Mouse (Mus musculus): ENCODE data around the gene Pdgfra. TPM values are rescaled to one million over a fixed set of nuclear protein-coding genes. Genes with fewer than 3 reads are reported as not detected.

Gene Pdgfra
- polyA plus RNA-seq, 1 experiment = 2.1 TPM

DNA sequence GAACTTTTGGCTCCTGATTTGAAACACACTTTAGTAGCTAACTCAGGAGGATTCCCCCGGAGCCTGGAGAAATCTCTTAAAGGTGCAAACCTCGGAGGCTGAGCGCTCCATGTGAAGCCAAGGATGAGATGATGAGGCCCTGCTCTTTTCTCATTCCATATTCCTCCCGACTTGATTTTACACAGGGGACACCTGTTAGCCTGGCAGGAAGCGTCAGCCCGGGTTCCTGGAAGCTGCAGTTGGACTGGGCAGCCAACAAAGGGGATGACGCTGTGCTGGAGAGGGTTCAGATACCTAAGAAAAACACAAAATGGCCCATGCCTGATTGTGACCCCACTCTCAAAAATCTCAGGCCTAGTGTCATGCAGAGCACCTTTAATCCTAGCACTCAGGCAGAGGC is 17.4 kb upstream of the Pdgfra start:
- Histone ChIP-seq H3K36me3 (ENCODE audit: control insufficient read depth, insufficient read depth, low read length, poor library complexity, severe bottlenecking) (no peaks in the 10 kb centered on the region), H3K4me3 (ENCODE audit: low read depth, low read length) (no peak overlapping the region), H3K27ac (ENCODE audit: insufficient read depth, low read length) (no peak overlapping the region), H3K9me3 (replicated peaks; ENCODE audit: control insufficient read depth, insufficient read depth, low read length, poor library complexity, severe bottlenecking) (no peaks in the 10 kb centered on the region), H3K4me1 (ENCODE audit: control insufficient read depth, insufficient read depth, low read length) (no peaks in the 10 kb centered on the region), H3K27me3 (ENCODE audit: control insufficient read depth, insufficient read depth, low read length, poor library complexity, severe bottlenecking) (no peaks in the 10 kb centered on the region), H3K9ac (ENCODE audit: low read depth, poor library complexity, severe bottlenecking) (no peak overlapping the region)
- TF ChIP-seq EP300 (IDR thresholded peaks at IDR 0.05; ENCODE audit: insufficient read depth, low read depth, low read length) (no peak), CTCF (IDR thresholded peaks at IDR 0.05; ENCODE audit: low read depth, low read length) (no peak), POLR2A (IDR thresholded peaks at IDR 0.05; ENCODE audit: insufficient read depth, low read length) (no peak)

DNA sequence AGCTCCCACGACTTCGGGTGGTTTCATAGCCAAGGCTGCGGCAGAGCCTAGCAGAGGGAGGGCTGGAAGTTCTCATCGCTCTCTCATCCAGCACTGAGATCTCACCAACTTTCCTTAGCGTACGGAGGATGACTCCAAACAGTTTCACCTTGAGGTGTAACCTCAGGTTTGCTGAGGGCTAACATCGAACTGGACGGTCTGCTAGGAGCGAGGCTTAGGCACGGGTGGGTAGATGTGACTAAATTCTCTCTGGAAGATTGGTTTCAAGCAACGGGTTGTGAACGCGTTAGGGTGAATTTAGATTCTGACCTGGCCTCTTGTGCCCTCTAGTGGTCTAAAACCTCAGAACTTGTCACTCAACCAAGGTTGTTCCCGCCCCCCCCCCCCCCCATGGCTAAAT is 9.0 kb upstream of the Pdgfra start:
- TF ChIP-seq CTCF (IDR thresholded peaks at IDR 0.05; ENCODE audit: low read depth, low read length) = peak; percentile 28
- TF ChIP-seq EP300 (IDR thresholded peaks at IDR 0.05; ENCODE audit: insufficient read depth, low read depth, low read length) = no peak
- no peak for TF ChIP-seq POLR2A (IDR thresholded peaks at IDR 0.05; ENCODE audit: insufficient read depth, low read length)
- Histone ChIP-seq H3K4me1 (ENCODE audit: control insufficient read depth, insufficient read depth, low read length) (no peaks in the 10 kb centered on the region), H3K4me3 (ENCODE audit: low read depth, low read length) (peak overlapping the region; percentile 49; the same call in 1 of the 2 replicates), H3K9me3 (replicated peaks; ENCODE audit: control insufficient read depth, insufficient read depth, low read length, poor library complexity, severe bottlenecking) (no peaks in the 10 kb centered on the region), H3K27me3 (ENCODE audit: control insufficient read depth, insufficient read depth, low read length, poor library complexity, severe bottlenecking) (peaks cover 7% of the 10 kb centered on the region; the same call in 1 of the 2 replicates), H3K9ac (ENCODE audit: low read depth, poor library complexity, severe bottlenecking) (no peak overlapping the region), H3K27ac (ENCODE audit: insufficient read depth, low read length) (no peak overlapping the region), H3K36me3 (ENCODE audit: control insufficient read depth, insufficient read depth, low read length, poor library complexity, severe bottlenecking) (no peaks in the 10 kb centered on the region)

DNA sequence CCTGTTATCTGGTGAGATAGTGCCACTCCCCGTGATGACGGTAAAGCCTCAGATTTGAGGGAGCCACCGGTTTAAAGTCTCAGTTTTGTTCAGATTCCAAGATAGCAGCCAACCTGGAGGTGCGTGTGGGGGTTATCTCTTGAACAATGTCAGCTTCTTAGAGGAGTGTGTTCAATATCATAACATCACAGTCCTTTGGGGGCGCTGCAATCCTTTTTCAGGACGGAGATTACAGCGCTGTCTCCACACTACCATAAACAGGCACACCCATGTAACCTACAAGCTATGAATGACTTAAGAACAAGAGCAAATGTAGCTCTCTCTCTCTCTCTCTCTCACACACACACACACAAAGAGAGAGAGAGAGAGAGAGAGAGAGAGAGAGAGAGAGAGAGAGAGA is 8.3 kb upstream of the Pdgfra start:
- H3K9ac ChIP-seq (ENCODE audit: low read depth, poor library complexity, severe bottlenecking) = no peak overlapping the region
- H3K36me3 ChIP-seq (ENCODE audit: control insufficient read depth, insufficient read depth, low read length, poor library complexity, severe bottlenecking) = no peaks in the 10 kb centered on the region
- no peaks in the 10 kb centered on the region for H3K4me1 ChIP-seq (ENCODE audit: control insufficient read depth, insufficient read depth, low read length)
- H3K9me3 ChIP-seq (replicated peaks; ENCODE audit: control insufficient read depth, insufficient read depth, low read length, poor library complexity, severe bottlenecking) = no peaks in the 10 kb centered on the region
- no peak overlapping the region for H3K27ac ChIP-seq (ENCODE audit: insufficient read depth, low read length)
- H3K27me3 ChIP-seq (ENCODE audit: control insufficient read depth, insufficient read depth, low read length, poor library complexity, severe bottlenecking) = peaks cover 13% of the 10 kb centered on the region
- no peak for TF ChIP-seq CTCF (IDR thresholded peaks at IDR 0.05; ENCODE audit: low read depth, low read length)
- no peak for TF ChIP-seq POLR2A (IDR thresholded peaks at IDR 0.05; ENCODE audit: insufficient read depth, low read length)
- TF ChIP-seq EP300 (IDR thresholded peaks at IDR 0.05; ENCODE audit: insufficient read depth, low read depth, low read length) = no peak
- no peak overlapping the region for H3K4me3 ChIP-seq (ENCODE audit: low read depth, low read length)

DNA sequence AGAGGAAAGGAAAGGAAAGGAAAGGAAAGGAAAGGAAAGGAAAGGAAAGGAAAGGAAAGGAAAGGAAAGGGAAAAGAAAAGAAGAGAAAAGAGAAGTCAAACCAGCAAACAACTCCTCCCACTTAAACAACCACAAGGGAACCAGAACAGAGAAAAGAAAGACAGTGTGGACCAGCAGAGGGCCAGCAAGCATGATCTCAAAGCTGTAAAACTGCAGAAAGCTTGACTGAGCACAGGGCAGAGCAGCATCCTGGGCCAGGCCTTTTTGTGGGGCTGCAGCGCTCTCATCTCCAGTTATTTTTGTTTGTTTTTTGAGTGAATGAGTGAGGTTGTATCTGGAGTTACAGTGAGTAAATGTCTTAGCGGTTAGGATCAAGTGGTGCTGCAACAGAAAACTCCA is 6.8 kb upstream of the Pdgfra start:
- Histone ChIP-seq H3K36me3 (ENCODE audit: control insufficient read depth, insufficient read depth, low read length, poor library complexity, severe bottlenecking) (no peaks in the 10 kb centered on the region), H3K4me3 (ENCODE audit: low read depth, low read length) (no peak overlapping the region), H3K9me3 (replicated peaks; ENCODE audit: control insufficient read depth, insufficient read depth, low read length, poor library complexity, severe bottlenecking) (no peaks in the 10 kb centered on the region), H3K9ac (ENCODE audit: low read depth, poor library complexity, severe bottlenecking) (no peak overlapping the region), H3K27me3 (ENCODE audit: control insufficient read depth, insufficient read depth, low read length, poor library complexity, severe bottlenecking) (peaks cover 26% of the 10 kb centered on the region), H3K4me1 (ENCODE audit: control insufficient read depth, insufficient read depth, low read length) (no peaks in the 10 kb centered on the region), H3K27ac (ENCODE audit: insufficient read depth, low read length) (no peak overlapping the region)
- TF ChIP-seq EP300 (IDR thresholded peaks at IDR 0.05; ENCODE audit: insufficient read depth, low read depth, low read length) (no peak), CTCF (IDR thresholded peaks at IDR 0.05; ENCODE audit: low read depth, low read length) (no peak)

DNA sequence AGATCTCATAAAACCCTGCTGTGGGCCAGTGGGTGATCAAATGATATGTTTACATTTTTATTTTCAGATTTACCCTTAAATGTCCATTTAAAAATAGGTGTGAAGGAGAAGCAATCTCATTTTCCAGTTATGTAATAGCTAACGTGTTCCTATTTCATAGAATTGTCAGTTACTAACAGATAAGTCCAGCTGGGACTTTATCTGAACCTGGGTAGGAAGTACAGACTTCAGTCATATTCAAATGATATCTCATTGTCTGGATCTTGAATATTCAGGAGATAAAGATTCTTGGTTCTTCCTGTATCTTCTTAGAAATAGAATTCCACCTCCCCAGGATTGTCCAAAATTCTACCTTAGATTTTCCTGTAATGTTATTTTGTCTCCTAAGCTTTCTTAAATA is 5.6 kb upstream of the Pdgfra start:
- no peak for TF ChIP-seq POLR2A (IDR thresholded peaks at IDR 0.05; ENCODE audit: insufficient read depth, low read length)
- no peak for TF ChIP-seq EP300 (IDR thresholded peaks at IDR 0.05; ENCODE audit: insufficient read depth, low read depth, low read length)
- TF ChIP-seq CTCF (IDR thresholded peaks at IDR 0.05; ENCODE audit: low read depth, low read length) = no peak
- H3K9me3 ChIP-seq (replicated peaks; ENCODE audit: control insufficient read depth, insufficient read depth, low read length, poor library complexity, severe bottlenecking) = no peaks in the 10 kb centered on the region
- H3K4me3 ChIP-seq (ENCODE audit: low read depth, low read length) = no peak overlapping the region
- no peak overlapping the region for H3K27ac ChIP-seq (ENCODE audit: insufficient read depth, low read length)
- H3K9ac ChIP-seq (ENCODE audit: low read depth, poor library complexity, severe bottlenecking) = no peak overlapping the region
- peaks cover 30% of the 10 kb centered on the region for H3K27me3 ChIP-seq (ENCODE audit: control insufficient read depth, insufficient read depth, low read length, poor library complexity, severe bottlenecking)
- H3K36me3 ChIP-seq (ENCODE audit: control insufficient read depth, insufficient read depth, low read length, poor library complexity, severe bottlenecking) = no peaks in the 10 kb centered on the region
- H3K4me1 ChIP-seq (ENCODE audit: control insufficient read depth, insufficient read depth, low read length) = no peaks in the 10 kb centered on the region

DNA sequence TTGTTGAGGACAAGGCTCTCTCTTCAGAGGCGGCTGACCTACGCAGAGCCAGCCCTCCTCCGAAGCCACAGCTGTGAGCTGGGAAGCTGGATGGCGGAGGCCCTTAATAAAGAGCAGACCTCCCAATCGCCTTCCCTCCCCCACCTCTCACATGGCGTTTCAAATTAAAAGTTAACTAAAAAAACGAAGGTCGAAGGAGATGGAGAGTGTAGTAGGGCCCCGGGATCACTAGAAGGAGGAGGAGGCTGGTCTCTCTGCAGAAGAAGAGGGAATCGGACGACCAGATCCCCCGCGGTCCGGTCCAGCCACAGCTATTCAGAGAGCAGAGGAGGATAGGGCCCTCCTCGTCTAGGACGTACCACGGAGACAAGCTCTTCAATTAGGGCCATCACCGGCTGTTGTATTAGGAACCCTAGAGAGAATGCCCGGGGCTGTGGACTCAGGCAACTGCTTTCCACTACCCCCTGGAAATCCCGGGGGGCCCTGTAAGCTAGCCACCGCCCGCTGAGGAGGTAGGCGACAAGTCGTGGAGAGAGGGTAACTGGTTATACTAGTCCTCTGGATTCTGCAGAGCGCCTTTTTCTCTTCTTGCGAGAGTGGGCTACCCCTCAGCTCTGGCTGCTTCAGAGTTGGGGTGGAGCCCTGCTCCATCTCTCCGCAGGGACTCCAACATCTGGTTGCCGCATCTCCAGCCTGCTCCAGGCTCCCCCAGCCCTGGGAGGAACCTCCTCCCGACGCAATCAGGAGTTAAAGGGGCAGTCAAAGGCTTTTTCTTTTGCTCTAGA is 3.6 kb upstream of the Pdgfra start:
- Histone ChIP-seq H3K27me3 (ENCODE audit: control insufficient read depth, insufficient read depth, low read length, poor library complexity, severe bottlenecking) (peaks cover 42% of the 10 kb centered on the region), H3K27ac (ENCODE audit: insufficient read depth, low read length) (no peak overlapping the region), H3K9me3 (replicated peaks; ENCODE audit: control insufficient read depth, insufficient read depth, low read length, poor library complexity, severe bottlenecking) (no peaks in the 10 kb centered on the region), H3K4me1 (ENCODE audit: control insufficient read depth, insufficient read depth, low read length) (no peaks in the 10 kb centered on the region), H3K36me3 (ENCODE audit: control insufficient read depth, insufficient read depth, low read length, poor library complexity, severe bottlenecking) (no peaks in the 10 kb centered on the region), H3K9ac (ENCODE audit: low read depth, poor library complexity, severe bottlenecking) (no peak overlapping the region), H3K4me3 (ENCODE audit: low read depth, low read length) (no peak overlapping the region)
- TF ChIP-seq POLR2A (IDR thresholded peaks at IDR 0.05; ENCODE audit: insufficient read depth, low read length) = no peak

Measured in ES-Bruce4 (cell line).